Mouse (Mus musculus) megakaryocyte-erythroid progenitor cell, adult 5-6 weeks (primary cell): Measurements from ENCODE around the gene Camta1. TPM values are rescaled to one million over a fixed set of nuclear protein-coding genes. Genes with fewer than 3 reads are reported as not detected.
"Not testable (repeated sequence)": the region's sequence is repeated elsewhere in the genome, so short reads cannot be mapped to it uniquely, and the experiment has no call there.

ENCODE experiments used
- ATAC-seq: replicated peaks from 2 replicates; pipeline ENCODE4 v1.8.0; 2016; ENCODE audit warnings: mild to moderate bottlenecking, inconsistent platforms; ENCODE audit not compliant: severe bottlenecking, poor library complexity, low FRiP score, low TSS enrichment
- total RNA-seq, 2 experiments: library from RNA; stranded (forward) in 1 of 2; stranded (reverse) in 1 of 2; fragments of 200-1000, 215-1000 nt in 1 of 2; fragments of >200 nt in 1 of 2; fragmentation: Nextera tagmentation in 1 of 2; gene quantifications; 2 replicates each; pipeline ENCODE4 v1.2.3; 2014 to 2017

Camta1 gene
- total RNA-seq, 2 experiments from 2014 or later = 52.1 to 68.4 TPM

GRCm38 (mm10) chr4:151037800-151038199, 823.9 kb downstream of the Camta1 start:
- no peak for ATAC-seq

- ATAC-seq = no peak
Measured at GRCm38 (mm10) chr4:151036521-151036920, 825.2 kb downstream of the Camta1 start.

GRCm38 (mm10) chr4:151027001-151027400, 834.7 kb downstream of the Camta1 start:
- ATAC-seq = peak; percentile 82

- peak; percentile 93 for ATAC-seq
Measured at GRCm38 (mm10) chr4:151024152-151024551, 837.5 kb downstream of the Camta1 start.

- ATAC-seq = not testable (repeated sequence)
Measured at GRCm38 (mm10) chr4:151017356-151017755, 844.3 kb downstream of the Camta1 start.

GRCm38 (mm10) chr4:151015946-151016345, 845.7 kb downstream of the Camta1 start:
- ATAC-seq = no peak

GRCm38 (mm10) chr4:151010316-151010715, 851.4 kb downstream of the Camta1 start:
- no peak for ATAC-seq

- ATAC-seq = peak; percentile 87
Measured at GRCm38 (mm10) chr4:151006945-151007344, 854.7 kb downstream of the Camta1 start.

- 0 out of 2 replicates have a peak, but pooled peaks have one; percentile 11 for ATAC-seq
Measured at GRCm38 (mm10) chr4:151005656-151006318, 855.9 kb downstream of the Camta1 start.

- peak; percentile 53 for ATAC-seq
Measured at GRCm38 (mm10) chr4:151001397-151001796, 860.3 kb downstream of the Camta1 start.

- ATAC-seq = no peak
Measured at GRCm38 (mm10) chr4:150998626-150999025, 863.0 kb downstream of the Camta1 start.

- ATAC-seq = no peak
Measured at GRCm38 (mm10) chr4:150996797-150997196, 864.9 kb downstream of the Camta1 start, which contains the start of gene Uts2. Gene Uts2, plus strand, starts transcription at chr4:150997097.

- ATAC-seq = peak; percentile 50; the same call in 1 of the 2 replicates
Measured at GRCm38 (mm10) chr4:150990148-150990547, 871.5 kb downstream of the Camta1 start.

- no peak for ATAC-seq
Measured at GRCm38 (mm10) chr4:150980153-150980552, 881.5 kb downstream of the Camta1 start.

GRCm38 (mm10) chr4:150979455-150979854, 882.2 kb downstream of the Camta1 start:
- ATAC-seq = no peak

GRCm38 (mm10) chr4:150978156-150978910, 883.3 kb downstream of the Camta1 start:
- ATAC-seq = no peak

- no peak for ATAC-seq
Measured at GRCm38 (mm10) chr4:150975145-150975544, 886.5 kb downstream of the Camta1 start.

GRCm38 (mm10) chr4:150973264-150973663, 888.4 kb downstream of the Camta1 start:
- ATAC-seq = no peak

GRCm38 (mm10) chr4:150968956-150969355, 892.7 kb downstream of the Camta1 start:
- ATAC-seq = no peak

GRCm38 (mm10) chr4:150966556-150966955, 895.1 kb downstream of the Camta1 start:
- ATAC-seq = no peak; the same call in 1 of the 2 replicates

- no peak for ATAC-seq
Measured at GRCm38 (mm10) chr4:150965555-150965951, 896.1 kb downstream of the Camta1 start.
